Mouse (Mus musculus) midbrain, embryonic 16.5 days (tissue): Measurements from ENCODE around the gene Mtmr2. TPM values are rescaled to one million over a fixed set of nuclear protein-coding genes. Genes with fewer than 3 reads are reported as not detected.
A peak's percentile ranks its signal among the peaks of the same experiment; 100 is the strongest.

Experiments used
- ATAC-seq: fragments of 200-750 bp; cut with Nextera tagmentation; 2 replicates; pipeline ENCODE4 v1.8.0; 2017; ENCODE audit warnings: moderate TSS enrichment
- H3K27ac ChIP-seq: fragments of 300-500 bp; sonication (generic); 2 replicates; pipeline ENCODE4 v1.5.1; 2014; ENCODE audit warnings: mild to moderate bottlenecking, low read length, mixed read lengths
- H3K27me3 ChIP-seq: fragments of 300-500 bp; sonication (generic); 2 replicates; pipeline ENCODE4 v1.6.1; 2014; ENCODE audit warnings: low read depth, low read length, mixed read lengths; ENCODE audit not compliant: control insufficient read depth, insufficient read depth
- H3K36me3 ChIP-seq: fragments of 300-500 bp; sonication (generic); 2 replicates; pipeline ENCODE4 v1.6.1; 2014; ENCODE audit warnings: mild to moderate bottlenecking, low read length, moderate library complexity, mixed read lengths; ENCODE audit not compliant: control insufficient read depth, insufficient read depth
- H3K4me1 ChIP-seq: fragments of 300-500 bp; sonication (generic); 2 replicates; pipeline ENCODE4 v1.6.1; 2014; ENCODE audit warnings: mild to moderate bottlenecking, low read length, mixed read lengths; ENCODE audit not compliant: control insufficient read depth, insufficient read depth
- H3K4me2 ChIP-seq: fragments of 300-500 bp; sonication (generic); 2 replicates; pipeline ENCODE4 v1.6.1; 2014; ENCODE audit warnings: mild to moderate bottlenecking, low read length, mixed read lengths
- H3K4me3 ChIP-seq: fragments of 300-500 bp; sonication (generic); 2 replicates; pipeline ENCODE4 v1.5.1; 2014; ENCODE audit warnings: low read depth, mild to moderate bottlenecking, low read length, moderate library complexity, mixed read lengths
- H3K9ac ChIP-seq: fragments of 300-500 bp; sonication (generic); 2 replicates; pipeline ENCODE4 v1.6.1; 2014; ENCODE audit warnings: low read depth, low read length, mixed read lengths
- H3K9me3 ChIP-seq: fragments of 300-500 bp; sonication (generic); replicated peaks from 2 replicates; pipeline ENCODE4 v1.6.1; 2014; ENCODE audit warnings: mild to moderate bottlenecking, low read length, mixed read lengths; ENCODE audit not compliant: control insufficient read depth, poor library complexity, severe bottlenecking
- WGBS: fragments of 180-500 bp; shearing (Covaris S2); extraction: QIAGEN DNeasy Blood & Tissue Kit; methylation state at CpG from one replicate; pipeline ENCODE4 v1.1.7; 2014; 5-methylcytosine and 5-hydroxymethylcytosine counted together
- polyA plus RNA-seq: library from polyadenylated mRNA; unstranded; fragments of >200 nt; fragmentation: Nextera tagmentation; extraction: Ambion mirVana; gene quantifications from 2 replicates; pipeline ENCODE4 v1.2.1, GENCODE M21; 2015

Gene Mtmr2
- polyA plus RNA-seq, 1 experiment from 2014 or later = 56.5 TPM

DNA sequence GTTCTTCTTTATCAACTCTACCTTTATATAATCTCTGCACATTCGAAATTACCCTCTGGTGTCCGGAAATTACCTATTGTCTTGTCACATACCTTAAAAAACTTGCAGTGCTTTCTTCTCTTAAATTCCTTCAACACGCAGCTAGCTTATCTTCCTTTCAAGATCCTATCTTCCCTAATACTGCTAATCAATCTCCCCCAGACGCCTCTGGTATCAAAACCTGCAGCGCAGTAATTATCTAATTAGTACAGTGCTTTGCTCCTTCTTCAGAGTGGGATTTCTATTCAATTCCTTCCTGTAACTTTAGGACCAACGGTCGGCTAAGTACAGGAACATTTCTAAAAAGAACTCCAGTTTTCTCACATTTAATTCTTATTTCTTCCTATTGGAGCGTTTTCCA, 77.7 kb downstream of the Mtmr2 start:
- H3K27me3 ChIP-seq = no peaks in the 10 kb centered on the region
- ATAC-seq = no peak
- peak overlapping the region; percentile 97; the same call in 1 of the 2 replicates for H3K27ac ChIP-seq
- H3K4me3 ChIP-seq = peak overlapping the region; percentile 83
- H3K9me3 ChIP-seq = no peaks in the 10 kb centered on the region
- H3K9ac ChIP-seq = peak overlapping the region; percentile 91
- WGBS = 5% methylated on average over 8 of the region's 8 CpGs
- H3K4me2 ChIP-seq = peak overlapping the region; percentile 64
- H3K36me3 ChIP-seq = peaks cover 1% of the 10 kb centered on the region
- peaks cover 23% of the 10 kb centered on the region for H3K4me1 ChIP-seq

DNA sequence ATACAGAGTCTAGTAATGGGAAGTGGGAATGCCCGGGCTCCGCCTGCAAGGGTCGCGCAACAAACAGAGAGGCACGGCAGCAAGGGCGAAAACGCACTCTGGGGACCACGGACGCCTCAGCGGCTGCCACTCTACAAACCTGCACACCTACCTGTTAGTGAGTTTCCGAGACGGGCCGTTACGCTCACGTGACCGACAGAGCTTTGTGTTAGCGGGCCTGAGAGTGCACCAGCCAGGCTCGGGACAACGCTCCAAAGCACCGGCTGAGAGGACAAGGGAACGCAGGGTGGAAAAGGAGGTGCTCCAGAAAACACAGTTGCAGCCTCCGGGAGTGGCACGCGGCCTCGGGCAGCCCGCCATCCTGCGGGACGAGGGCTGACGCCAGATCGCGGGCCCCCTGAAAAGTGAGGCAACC, 78.2 kb downstream of the Mtmr2 start:
- peak; percentile 15 for ATAC-seq
- Histone ChIP-seq H3K4me3 (peak overlapping the region; percentile 83), H3K4me2 (peak overlapping the region; percentile 64), H3K9me3 (no peaks in the 10 kb centered on the region), H3K4me1 (peaks cover 23% of the 10 kb centered on the region), H3K27me3 (no peaks in the 10 kb centered on the region), H3K9ac (peak overlapping the region; percentile 91), H3K27ac (peak overlapping the region; percentile 97), H3K36me3 (peaks cover 6% of the 10 kb centered on the region)
- WGBS = under 1% methylated on average over 31 of the region's 31 CpGs

DNA sequence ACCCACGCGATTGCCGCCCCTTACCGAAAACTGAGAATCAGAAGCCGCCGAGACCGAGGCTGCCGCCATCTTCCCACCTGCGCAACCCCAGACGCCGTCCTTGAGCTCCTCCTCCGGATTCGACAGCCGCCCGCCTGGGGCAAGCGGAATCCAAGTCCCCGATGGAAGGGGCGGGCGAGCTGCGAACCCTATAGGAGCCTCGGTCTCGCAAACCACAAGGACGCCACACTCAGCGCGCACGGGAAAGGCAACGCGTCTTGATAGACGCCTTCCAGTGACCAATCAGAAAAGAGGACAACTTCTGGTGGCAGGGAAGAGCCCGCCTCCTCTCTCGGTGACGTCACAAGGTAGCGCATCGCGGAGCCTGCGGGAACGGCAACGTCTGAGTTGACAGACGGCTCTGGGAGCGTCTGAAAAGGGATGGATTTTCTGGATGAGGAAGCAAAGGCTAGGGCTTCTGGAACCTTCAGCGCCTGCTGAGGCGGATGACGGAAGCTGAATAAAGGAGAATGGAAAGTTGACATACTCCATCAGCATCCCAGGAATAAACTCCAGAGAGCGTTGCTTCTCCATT, 78.7 kb downstream of the Mtmr2 start, which contains the start of gene Cep57:
Cep57 (minus strand) TSS at position 276 of the 574 bp plus-strand sequence.
- peak within 1 kb of the TSS; percentile 83 for H3K4me3 ChIP-seq
- peak within 1 kb of the TSS; percentile 87 for H3K4me2 ChIP-seq
- under 1% methylated on average over 44 of the region's 44 CpGs for WGBS
- peaks cover 11% of the 10 kb centered on the region for H3K36me3 ChIP-seq
- H3K27me3 ChIP-seq = no peaks in the 10 kb centered on the region
- peak within 1 kb of the TSS; percentile 93 for H3K9ac ChIP-seq
- no peaks in the 10 kb centered on the region for H3K9me3 ChIP-seq
- ATAC-seq = peak; percentile 96
- peaks cover 23% of the 10 kb centered on the region for H3K4me1 ChIP-seq
- peak within 1 kb of the TSS; percentile 98 for H3K27ac ChIP-seq

- H3K4me2 ChIP-seq = peak within 1 kb of the TSS; percentile 87
- under 1% methylated on average over 54 of the region's 67 CpGs for whole genome bisulfite sequencing
- H3K27ac ChIP-seq = peak within 1 kb of the TSS; percentile 98
- H3K9ac ChIP-seq = peak within 1 kb of the TSS; percentile 93
- peaks cover 23% of the 10 kb centered on the region for H3K4me1 ChIP-seq
- no peaks in the 10 kb centered on the region for H3K9me3 ChIP-seq
- H3K4me3 ChIP-seq = peak within 1 kb of the TSS; percentile 83
- ATAC-seq = peak; percentile 96
- H3K36me3 ChIP-seq = peaks cover 11% of the 10 kb centered on the region
- no peaks in the 10 kb centered on the region for H3K27me3 ChIP-seq
These were observed 79.3 kb downstream of the Mtmr2 start, which contains the start of gene Fam76b for GRCm38 (mm10) chr9:13827406-13828086. TSS of gene Fam76b (plus strand) at chr9:13827716.

- H3K36me3 ChIP-seq = peaks cover 14% of the 10 kb centered on the region
- no peaks in the 10 kb centered on the region for H3K27me3 ChIP-seq
- H3K27ac ChIP-seq = peak overlapping the region; percentile 98
- peak overlapping the region; percentile 87 for H3K4me2 ChIP-seq
- peak overlapping the region; percentile 93 for H3K9ac ChIP-seq
- under 1% methylated on average over 23 of the region's 23 CpGs for WGBS
- H3K9me3 ChIP-seq = no peaks in the 10 kb centered on the region
- peaks cover 23% of the 10 kb centered on the region for H3K4me1 ChIP-seq
- peak overlapping the region; percentile 83 for H3K4me3 ChIP-seq
- no peak; the same call in 1 of the 2 replicates for ATAC-seq
These were observed 79.9 kb downstream of the Mtmr2 start for GRCm38 (mm10) chr9:13828087-13828441.

GRCm38 (mm10) chr9:13835256-13835655, 87.0 kb downstream of the Mtmr2 start:
- no peak overlapping the region for H3K4me3 ChIP-seq
- no peak overlapping the region for H3K4me2 ChIP-seq
- no peak overlapping the region for H3K9ac ChIP-seq
- ATAC-seq = no peak
- 86% methylated on average over 3 of the region's 3 CpGs for WGBS
- peaks cover 36% of the 10 kb centered on the region for H3K36me3 ChIP-seq
- no peaks in the 10 kb centered on the region for H3K27me3 ChIP-seq
- H3K9me3 ChIP-seq = no peaks in the 10 kb centered on the region
- no peaks in the 10 kb centered on the region for H3K4me1 ChIP-seq
- no peak overlapping the region for H3K27ac ChIP-seq

DNA sequence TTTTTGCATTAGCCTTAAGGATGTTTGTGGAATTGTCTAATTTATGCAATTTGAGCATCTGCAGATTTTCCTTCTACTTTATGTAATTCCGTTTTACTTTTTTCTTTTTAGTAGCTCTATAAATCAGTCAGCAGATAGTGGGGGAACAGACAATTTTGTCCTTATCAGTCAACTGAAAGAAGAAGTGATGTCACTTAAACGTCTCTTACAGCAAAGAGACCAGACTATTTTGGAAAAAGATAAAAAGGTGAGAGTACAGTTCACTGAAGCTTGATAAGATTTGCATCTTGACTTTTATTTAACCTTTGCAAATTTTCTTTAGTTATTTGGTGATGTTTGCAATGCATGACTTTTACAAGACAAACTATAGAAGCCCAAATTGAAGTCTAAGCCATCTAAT, 88.5 kb downstream of the Mtmr2 start:
- peaks cover 33% of the 10 kb centered on the region for H3K36me3 ChIP-seq
- no peak overlapping the region for H3K4me3 ChIP-seq
- WGBS = 93% methylated on average over 2 of the region's 2 CpGs

DNA sequence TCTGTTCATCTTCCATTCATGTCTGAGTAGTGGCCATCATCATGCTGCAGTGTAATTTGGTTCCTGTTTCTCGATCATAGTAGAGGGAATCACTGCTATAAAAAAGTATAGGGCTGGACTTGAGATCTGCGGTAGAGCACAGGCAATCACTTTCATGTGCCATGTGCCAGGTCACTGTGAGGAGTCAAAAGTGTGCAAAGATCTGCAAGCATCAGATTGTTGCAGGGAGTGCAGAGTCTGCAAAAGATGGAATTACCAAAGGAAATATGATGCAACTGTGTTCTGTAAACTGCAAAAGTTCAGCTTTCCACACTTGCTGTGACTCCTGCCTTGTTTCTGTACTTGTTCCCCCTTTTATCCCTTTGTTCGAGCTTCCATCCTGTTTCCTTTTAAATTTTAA, 99.4 kb downstream of the Mtmr2 start:
- Histone ChIP-seq H3K4me3 (no peak overlapping the region), H3K27ac (no peak overlapping the region), H3K9ac (no peak overlapping the region), H3K4me1 (no peaks in the 10 kb centered on the region), H3K27me3 (no peaks in the 10 kb centered on the region), H3K36me3 (peaks cover 3% of the 10 kb centered on the region; the same call in 1 of the 2 replicates), H3K9me3 (no peaks in the 10 kb centered on the region), H3K4me2 (no peak overlapping the region)
- no peak for ATAC-seq
- 95% methylated on average over 3 of the region's 3 CpGs for WGBS

More for the DNA sequence above, 88.5 kb downstream of the Mtmr2 start:
- no peaks in the 10 kb centered on the region for H3K27me3 ChIP-seq
- H3K4me2 ChIP-seq = no peak overlapping the region
- no peak for ATAC-seq
- H3K9ac ChIP-seq = no peak overlapping the region
- no peaks in the 10 kb centered on the region for H3K9me3 ChIP-seq
- H3K4me1 ChIP-seq = no peaks in the 10 kb centered on the region
- no peak overlapping the region for H3K27ac ChIP-seq
